Mouse (Mus musculus): ENCODE results near the gene Neurod2.
A peak's percentile ranks its signal among the peaks of the same experiment; 100 is the strongest.

Gene Neurod2

DNA sequence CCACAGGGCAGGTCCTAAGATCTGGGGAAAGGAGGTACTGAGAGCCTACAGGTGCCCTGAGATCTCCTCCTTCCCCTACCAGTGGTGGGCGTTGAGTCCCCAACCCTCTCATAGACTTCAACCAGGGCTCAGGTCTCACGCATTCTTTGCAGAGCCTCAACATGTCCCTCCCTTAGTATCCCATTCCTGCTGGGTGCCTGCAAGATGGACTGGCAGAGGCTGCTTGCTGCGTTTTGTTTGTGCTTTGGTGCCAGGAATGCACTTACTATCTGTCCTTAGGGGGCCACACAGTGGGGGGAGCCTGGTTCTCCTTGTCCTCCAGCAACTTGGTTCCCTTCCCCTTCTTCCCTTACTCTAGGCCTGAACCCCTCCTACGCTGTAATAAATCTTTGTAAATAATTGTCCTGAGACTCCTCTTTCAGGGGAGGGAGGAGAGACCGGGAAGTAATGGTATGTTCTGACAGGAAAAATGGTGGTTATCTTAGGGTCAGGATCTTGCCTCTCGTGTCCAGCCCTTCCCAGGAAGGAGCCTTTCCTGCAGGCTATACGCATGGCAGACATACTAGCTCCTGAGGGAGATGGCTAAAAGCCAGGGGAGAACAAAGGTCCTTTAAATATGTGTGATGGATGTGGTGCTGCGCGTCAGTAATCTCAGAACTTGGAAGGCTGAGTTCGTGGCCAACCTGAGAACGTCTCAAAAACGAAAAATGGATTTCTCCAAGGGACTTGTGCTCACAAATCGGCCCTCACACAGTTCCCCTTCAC is 28.1 kb upstream of the Neurod2 start:
- Histone ChIP-seq H3K27me3 (ENCODE audit: insufficient read depth, low read length) (peaks cover 23% of the 10 kb centered on the region), H3K4me1 (replicated peaks; ENCODE audit: low read depth, low read length) (peaks cover 83% of the 10 kb centered on the region), H3K9me3 (ENCODE audit: low read length) (no peaks in the 10 kb centered on the region), H3K4me3 (replicated peaks; ENCODE audit: low read length) (peak overlapping the region; percentile 87), H3K36me3 (ENCODE audit: insufficient read depth, low read length) (peaks cover 8% of the 10 kb centered on the region; the same call in 1 of the 2 replicates)
- no peak for TF ChIP-seq POU5F1 (IDR thresholded peaks at IDR 0.05; ENCODE audit: borderline replicate concordance, low read length)
- TF ChIP-seq NANOG (IDR thresholded peaks at IDR 0.05; ENCODE audit: borderline replicate concordance, low read length), result no peak
- TF ChIP-seq CTCF (conservative IDR thresholded peaks at IDR 0.05; ENCODE audit: low read length), result no peak

DNA sequence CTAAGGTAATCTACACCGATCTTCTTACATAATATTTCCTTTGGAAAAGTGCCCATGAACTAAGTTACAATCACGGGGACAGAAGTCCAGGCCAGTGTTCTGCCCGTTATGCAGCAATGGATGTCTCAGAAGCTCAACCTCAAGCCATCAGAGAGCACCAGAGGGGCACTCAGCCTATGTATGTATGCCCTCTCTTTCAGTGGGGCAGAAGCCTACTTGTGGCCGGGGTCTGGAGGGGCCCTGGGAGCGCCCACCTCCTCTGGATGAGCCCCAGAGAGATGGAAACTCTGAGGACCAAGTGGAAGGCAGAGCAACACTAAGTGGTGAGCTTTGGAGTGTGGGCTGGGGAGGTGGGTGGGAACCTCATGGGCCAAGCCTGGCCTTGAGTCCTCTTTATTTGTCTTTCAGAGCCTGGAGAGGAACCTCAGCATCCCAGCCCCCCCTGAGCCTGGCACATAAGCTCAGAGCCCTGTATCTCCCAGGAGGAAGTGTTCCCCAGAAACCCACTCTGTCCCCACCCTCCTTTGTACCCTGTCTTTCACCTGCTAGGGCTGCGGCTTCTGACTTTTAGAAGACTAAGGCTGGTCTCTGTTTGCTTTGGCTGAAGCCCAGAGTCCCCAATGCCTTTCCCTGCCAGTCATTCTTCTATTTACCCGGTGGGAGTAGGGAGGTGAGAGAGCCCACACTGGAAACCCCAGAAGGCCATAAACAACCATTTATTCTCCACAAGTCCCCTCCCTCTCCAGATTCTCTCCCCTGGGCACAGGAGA is 27.4 kb upstream of the Neurod2 start:
- no peak for TF ChIP-seq CTCF (conservative IDR thresholded peaks at IDR 0.05; ENCODE audit: low read length)
- no peak for TF ChIP-seq NANOG (IDR thresholded peaks at IDR 0.05; ENCODE audit: borderline replicate concordance, low read length)
- no peak for TF ChIP-seq POU5F1 (IDR thresholded peaks at IDR 0.05; ENCODE audit: borderline replicate concordance, low read length)
- Histone ChIP-seq H3K27me3 (ENCODE audit: insufficient read depth, low read length) (peaks cover 31% of the 10 kb centered on the region), H3K9me3 (ENCODE audit: low read length) (no peaks in the 10 kb centered on the region)

DNA sequence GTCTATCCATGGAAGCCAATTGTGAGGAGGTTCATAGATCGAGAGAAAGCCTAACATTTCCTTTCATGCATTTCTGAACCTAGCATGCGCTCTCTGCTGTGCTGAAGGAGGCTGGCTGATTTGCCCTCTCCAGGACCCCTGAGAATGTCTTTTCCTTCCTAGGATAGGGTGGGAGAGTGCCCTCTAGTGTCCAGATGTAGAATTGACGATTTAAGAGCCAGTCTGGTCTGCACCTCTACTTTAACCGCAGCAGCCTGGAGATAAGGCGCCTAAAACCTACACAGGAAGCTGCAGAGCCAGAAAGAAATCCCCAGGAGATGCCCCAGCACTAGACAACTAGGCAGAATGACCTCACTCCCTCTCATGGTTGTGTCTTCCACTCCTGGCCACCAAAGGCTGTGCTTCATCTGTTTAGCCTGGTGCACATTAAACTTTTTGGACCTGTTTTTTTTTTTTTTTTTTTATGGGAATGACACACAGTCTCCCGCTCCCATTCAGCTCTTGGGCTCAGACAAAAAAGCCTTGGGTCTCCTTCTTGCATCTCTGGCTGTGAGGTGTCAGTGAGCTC is 26.4 kb upstream of the Neurod2 start:
- Histone ChIP-seq H3K36me3 (ENCODE audit: insufficient read depth, low read length) (peaks cover 8% of the 10 kb centered on the region; the same call in 1 of the 2 replicates), H3K4me1 (replicated peaks; ENCODE audit: low read depth, low read length) (peaks cover 79% of the 10 kb centered on the region), H3K9me3 (ENCODE audit: low read length) (no peaks in the 10 kb centered on the region), H3K27me3 (ENCODE audit: insufficient read depth, low read length) (peaks cover 41% of the 10 kb centered on the region), H3K4me3 (replicated peaks; ENCODE audit: low read length) (no peak overlapping the region)
- no peak for TF ChIP-seq NANOG (IDR thresholded peaks at IDR 0.05; ENCODE audit: borderline replicate concordance, low read length)
- TF ChIP-seq CTCF (conservative IDR thresholded peaks at IDR 0.05; ENCODE audit: low read length), result peak; percentile 76

More for the DNA sequence above, 27.4 kb upstream of the Neurod2 start:
- H3K4me3 ChIP-seq (replicated peaks; ENCODE audit: low read length), result 0 out of 2 replicates have a peak overlapping the region, but pooled peaks have one; percentile 87
- H3K36me3 ChIP-seq (ENCODE audit: insufficient read depth, low read length), result peaks cover 8% of the 10 kb centered on the region; the same call in 1 of the 2 replicates
- H3K4me1 ChIP-seq (replicated peaks; ENCODE audit: low read depth, low read length), result peaks cover 83% of the 10 kb centered on the region

DNA sequence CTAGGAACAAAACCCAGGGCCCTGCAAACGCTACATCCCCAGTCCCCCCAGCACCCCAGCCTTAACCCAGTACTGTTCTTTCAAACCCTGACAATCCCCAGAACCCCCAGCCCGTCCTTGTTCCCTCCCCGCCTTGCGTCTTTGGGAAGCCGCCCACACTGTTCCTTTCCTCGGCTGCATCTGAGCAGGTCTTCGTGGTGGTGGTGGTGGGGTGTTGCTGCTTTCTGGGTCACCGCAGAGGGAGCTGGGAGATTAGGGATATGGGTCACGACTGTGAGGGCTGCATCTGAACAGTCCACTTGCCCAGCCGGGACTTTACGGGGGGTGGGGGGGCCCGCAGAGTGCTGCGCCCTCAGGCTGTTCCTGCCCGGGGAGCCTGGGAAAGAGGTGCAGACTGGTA is 25.0 kb upstream of the Neurod2 start:
- H3K27me3 ChIP-seq (ENCODE audit: insufficient read depth, low read length), result peaks cover 54% of the 10 kb centered on the region
- H3K9me3 ChIP-seq (ENCODE audit: low read length), result no peaks in the 10 kb centered on the region
- no peaks in the 10 kb centered on the region for H3K36me3 ChIP-seq (ENCODE audit: insufficient read depth, low read length)
- H3K4me3 ChIP-seq (replicated peaks; ENCODE audit: low read length), result peak overlapping the region; percentile 32; the same call in 1 of the 2 replicates
- no peak for TF ChIP-seq NANOG (IDR thresholded peaks at IDR 0.05; ENCODE audit: borderline replicate concordance, low read length)
- no peak for TF ChIP-seq POU5F1 (IDR thresholded peaks at IDR 0.05; ENCODE audit: borderline replicate concordance, low read length)
- no peak for TF ChIP-seq CTCF (conservative IDR thresholded peaks at IDR 0.05; ENCODE audit: low read length)
- H3K4me1 ChIP-seq (replicated peaks; ENCODE audit: low read depth, low read length), result peaks cover 77% of the 10 kb centered on the region

DNA sequence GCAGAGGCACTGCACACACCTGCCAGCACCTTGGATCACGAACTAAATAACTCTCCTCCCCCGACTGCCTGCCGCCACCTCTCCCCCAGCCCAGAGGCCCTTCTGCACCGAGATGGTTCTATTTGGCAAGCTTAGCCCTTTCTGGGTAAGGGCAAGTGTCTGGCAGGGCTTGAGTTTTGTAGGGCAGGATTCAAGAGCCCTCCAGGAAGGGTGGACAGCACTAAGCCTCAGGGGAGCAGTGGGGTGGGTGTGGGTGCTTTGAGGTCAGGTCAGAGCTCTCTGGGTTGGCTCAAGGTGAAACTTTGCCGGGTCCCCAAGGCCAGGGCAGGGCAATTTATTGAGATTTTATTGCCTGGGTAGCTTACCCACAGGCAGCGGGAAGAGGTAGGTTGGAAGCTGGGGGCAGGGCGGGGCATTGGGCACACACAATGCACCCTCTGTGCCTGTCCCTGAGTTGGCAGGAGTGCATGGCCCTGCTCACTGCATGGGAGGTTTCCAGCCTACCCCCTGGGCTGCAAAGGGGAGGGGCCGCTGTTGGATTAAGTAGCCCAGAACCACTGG is 24.3 kb upstream of the Neurod2 start:
- H3K9me3 ChIP-seq (ENCODE audit: low read length), result no peaks in the 10 kb centered on the region
- no peaks in the 10 kb centered on the region for H3K36me3 ChIP-seq (ENCODE audit: insufficient read depth, low read length)
- H3K4me1 ChIP-seq (replicated peaks; ENCODE audit: low read depth, low read length), result peaks cover 76% of the 10 kb centered on the region
- H3K27me3 ChIP-seq (ENCODE audit: insufficient read depth, low read length), result peaks cover 61% of the 10 kb centered on the region
- peak overlapping the region; percentile 35; the same call in 1 of the 2 replicates for H3K4me3 ChIP-seq (replicated peaks; ENCODE audit: low read length)
- TF ChIP-seq POU5F1 (IDR thresholded peaks at IDR 0.05; ENCODE audit: borderline replicate concordance, low read length) (no peak), CTCF (conservative IDR thresholded peaks at IDR 0.05; ENCODE audit: low read length) (no peak), NANOG (IDR thresholded peaks at IDR 0.05; ENCODE audit: borderline replicate concordance, low read length) (no peak)

GRCm38 (mm10) chr11:98352272-98352990 is 23.0 kb upstream of the Neurod2 start:
- H3K36me3 ChIP-seq (ENCODE audit: insufficient read depth, low read length), result no peaks in the 10 kb centered on the region
- H3K4me1 ChIP-seq (replicated peaks; ENCODE audit: low read depth, low read length), result peaks cover 81% of the 10 kb centered on the region
- no peaks in the 10 kb centered on the region for H3K9me3 ChIP-seq (ENCODE audit: low read length)
- no peak for TF ChIP-seq POU5F1 (IDR thresholded peaks at IDR 0.05; ENCODE audit: borderline replicate concordance, low read length)
- no peak for TF ChIP-seq CTCF (conservative IDR thresholded peaks at IDR 0.05; ENCODE audit: low read length)
- no peak for TF ChIP-seq NANOG (IDR thresholded peaks at IDR 0.05; ENCODE audit: borderline replicate concordance, low read length)
- peaks cover 73% of the 10 kb centered on the region for H3K27me3 ChIP-seq (ENCODE audit: insufficient read depth, low read length)
- H3K4me3 ChIP-seq (replicated peaks; ENCODE audit: low read length), result no peak overlapping the region

GRCm38 (mm10) chr11:98349308-98349707 is 19.9 kb upstream of the Neurod2 start:
- no peaks in the 10 kb centered on the region for H3K36me3 ChIP-seq (ENCODE audit: insufficient read depth, low read length)
- TF ChIP-seq CTCF (conservative IDR thresholded peaks at IDR 0.05; ENCODE audit: low read length), result no peak
- H3K4me3 ChIP-seq (replicated peaks; ENCODE audit: low read length), result peak overlapping the region; percentile 85
- H3K27me3 ChIP-seq (ENCODE audit: insufficient read depth, low read length), result peaks cover 86% of the 10 kb centered on the region
- no peaks in the 10 kb centered on the region for H3K9me3 ChIP-seq (ENCODE audit: low read length)
- H3K4me1 ChIP-seq (replicated peaks; ENCODE audit: low read depth, low read length), result peaks cover 67% of the 10 kb centered on the region
